Mouse (Mus musculus): Measurements from ENCODE around the gene Prkca.

DNA sequence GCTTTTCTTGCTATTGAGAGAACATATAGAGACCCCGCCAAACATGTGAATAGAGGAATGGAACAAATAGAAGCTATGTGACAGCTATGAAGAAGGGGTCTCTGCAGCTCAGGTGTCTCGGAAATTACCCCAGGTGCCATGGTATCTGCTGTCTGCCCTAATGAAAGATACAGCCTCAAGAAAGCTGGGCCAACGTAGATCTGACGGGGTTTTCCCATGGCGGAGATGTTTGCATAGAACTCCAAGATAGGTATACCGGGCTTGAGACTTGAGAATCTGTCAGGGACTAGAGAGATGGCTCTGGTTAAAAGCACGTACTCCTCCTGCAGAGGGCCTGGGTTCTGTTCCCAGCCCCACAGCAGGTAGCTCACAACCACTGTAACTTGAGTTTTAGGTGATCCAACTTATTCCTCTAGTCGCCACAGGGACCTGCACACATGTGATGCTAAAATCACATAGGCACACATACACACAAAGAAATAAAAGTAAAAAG lies 188.6 kb downstream of the Prkca start:
- TF ChIP-seq FOSL1 (IDR thresholded peaks at IDR 0.05; ENCODE audit: insufficient read depth, low read length, poor library complexity, severe bottlenecking) (no peak), CTCF (IDR thresholded peaks at IDR 0.05; ENCODE audit: control insufficient read depth, insufficient read depth, insufficient read length) (no peak), USF1 (IDR thresholded peaks at IDR 0.05; ENCODE audit: low read depth) (no peak), CEBPB (IDR thresholded peaks at IDR 0.05; ENCODE audit: low read depth) (no peak), MAX (IDR thresholded peaks at IDR 0.05) (no peak), MYOG (IDR thresholded peaks at IDR 0.05; ENCODE audit: control insufficient read depth, extremely low read depth, insufficient read length) (no peak)
